Comparison of ENCODE assay signal across 15 mouse cellular contexts in genomic region chr5:24826056-24826770, GRCm38 (mm10). TPM values are rescaled to one million over a fixed set of nuclear protein-coding genes. Genes with fewer than 3 reads are reported as not detected.
DNase-seq lines count a peak whose midpoint lies in the region; ATAC-seq and TF ChIP-seq lines count a peak whose summit lies in the region.
"Had no signal": no experiment of that assay in that cellular context is flagged by ENCODE, and none has a peak within 500 bp of the region (broad histone marks: within the 10 kb centered on the region; RNA-seq: fewer than 3 reads in every experiment).

No protein-coding gene starts in this region.

- ATAC-seq in inflammation-experienced regulatory T-cells, adult 6 months, result peak; percentile 21
- ATAC-seq in forebrain, embryonic 12.5 days (ENCODE audit: low FRiP score), result no peak
- ATAC-seq: midbrain, embryonic 13.5 days had no signal

- H3K4me1 ChIP-seq in small intestine, adult 2 months (ENCODE audit: control insufficient read depth, insufficient read depth, insufficient read length, low read length), result peaks cover 31% of the 10 kb centered on the region
- H3K4me1 ChIP-seq in forebrain, embryonic 12.5 days, result peaks cover 20% of the 10 kb centered on the region
- H3K4me1 ChIP-seq: neural tube, embryonic 12.5 days had no signal

- peak overlapping the region; percentile 19; the same call in 1 of the 2 replicates for H3K27ac ChIP-seq in small intestine, adult 2 months (ENCODE audit: insufficient read depth, low read depth, low read length)
- no peak overlapping the region for H3K27ac ChIP-seq in forebrain, embryonic 12.5 days
- H3K27ac ChIP-seq: hindbrain, embryonic 10.5 days; kidney, postnatal 0 days; midbrain, embryonic 13.5 days; neural tube, embryonic 12.5 days had no signal

- no peak overlapping the region for H3K4me3 ChIP-seq in small intestine, adult 2 months (ENCODE audit: low read depth, low read length)
- no peak overlapping the region for H3K4me3 ChIP-seq in forebrain, embryonic 12.5 days (replicated peaks)
- H3K4me3 ChIP-seq: hindbrain, embryonic 10.5 days; midbrain, embryonic 13.5 days; neural tube, embryonic 12.5 days had no signal

- no peak for TF ChIP-seq POLR2A in small intestine, adult 2 months (IDR thresholded peaks at IDR 0.05; ENCODE audit: low read depth, low read length)

- no peak overlapping the region for H3K9ac ChIP-seq in forebrain, embryonic 12.5 days
- H3K9ac ChIP-seq: midbrain, embryonic 13.5 days; neural tube, embryonic 12.5 days had no signal

- H3K4me2 ChIP-seq in forebrain, embryonic 12.5 days, result no peak overlapping the region
- H3K4me2 ChIP-seq: midbrain, embryonic 13.5 days; neural tube, embryonic 12.5 days had no signal

- DNase-seq in kidney, adult 9 months, result peak; percentile 28
- DNase-seq in kidney, postnatal 25 days, result no peak
- peak; percentile 64 for DNase-seq in thymus, postnatal 0 days (ENCODE audit: low spot score)
- DNase-seq in thymus, postnatal 36 days, result no peak
- DNase-seq: cerebellum, adult 9-10 months; layer of hippocampus, adult 9-11 months; left cerebral cortex, postnatal 4 days had no signal

- H3K27me3 ChIP-seq in small intestine, adult 2 months (ENCODE audit: control insufficient read depth, insufficient read depth, low read length), result no peaks in the 10 kb centered on the region
- H3K27me3 ChIP-seq in forebrain, embryonic 12.5 days, result no peaks in the 10 kb centered on the region
- H3K27me3 ChIP-seq: midbrain, embryonic 13.5 days; neural tube, embryonic 12.5 days; Patski had no signal

- no peak for TF ChIP-seq CTCF in small intestine, adult 2 months (IDR thresholded peaks at IDR 0.05; ENCODE audit: extremely low read depth, insufficient read length, insufficient replicate concordance, low read depth, low read length)

- WGBS in small intestine, adult 2 months, result 36% methylated on average over 9 of the region's 9 CpGs
- WGBS in forebrain, embryonic 12.5 days, result 92% methylated on average over 9 of the region's 9 CpGs

- H3K36me3 ChIP-seq in small intestine, adult 2 months (ENCODE audit: control insufficient read depth, insufficient read depth, low read length), result no peaks in the 10 kb centered on the region
- no peaks in the 10 kb centered on the region for H3K36me3 ChIP-seq in forebrain, embryonic 12.5 days (replicated peaks)
- H3K36me3 ChIP-seq: hindbrain, embryonic 10.5 days; midbrain, embryonic 13.5 days; neural tube, embryonic 12.5 days had no signal

- H3K9me3 ChIP-seq in forebrain, embryonic 12.5 days, result no peaks in the 10 kb centered on the region
- H3K9me3 ChIP-seq: hindbrain, embryonic 10.5 days; midbrain, embryonic 13.5 days; neural tube, embryonic 12.5 days had no signal

RNA-seq across cellular contexts. Expression of gene Rheb, which starts 16.2 kb away (rescaled TPM):
- 193 and 203 TPM in 2 replicates for polyA plus RNA-seq in thymus, postnatal 0 days (2015; fragmentation: Nextera tagmentation; extraction: Ambion mirVana)
- polyA plus RNA-seq in inflammation-experienced regulatory T-cells, adult 6 months (2017; shearing (Covaris generic)), result 100 to 1,000 TPM in 1 of 3 experiments, 10 to 100 TPM in 2; 74.2 to 131 (median 98.5) TPM
- polyA plus RNA-seq in small intestine, adult 2 months (2012; rRNA removed), result 10.7 and 17.3 TPM in 2 replicates
- polyA plus RNA-seq in forebrain, embryonic 12.5 days (2016; fragmentation: Nextera tagmentation; extraction: Ambion mirVana), result 188 and 201 TPM in 2 replicates

Comparison
In these comparisons a context has a peak if more than half of its experiments do, and no peak if none do; other contexts are left out.
1. DNase-seq: peak in kidney, adult 9 months (single experiment) and thymus, postnatal 0 days (single experiment); none in kidney, postnatal 25 days (0 of 2) and thymus, postnatal 36 days (0 of 2).